Mouse (Mus musculus): ENCODE results near the gene Paox. TPM values are rescaled to one million over a fixed set of nuclear protein-coding genes. Genes with fewer than 3 reads are reported as not detected.
"Not testable (repeated sequence)": the region's sequence is repeated elsewhere in the genome, so short reads cannot be mapped to it uniquely, and the experiment has no call there.

The Paox gene
- polyA plus RNA-seq, 1 experiment from 2014 or later: 18.6 TPM

DNA sequence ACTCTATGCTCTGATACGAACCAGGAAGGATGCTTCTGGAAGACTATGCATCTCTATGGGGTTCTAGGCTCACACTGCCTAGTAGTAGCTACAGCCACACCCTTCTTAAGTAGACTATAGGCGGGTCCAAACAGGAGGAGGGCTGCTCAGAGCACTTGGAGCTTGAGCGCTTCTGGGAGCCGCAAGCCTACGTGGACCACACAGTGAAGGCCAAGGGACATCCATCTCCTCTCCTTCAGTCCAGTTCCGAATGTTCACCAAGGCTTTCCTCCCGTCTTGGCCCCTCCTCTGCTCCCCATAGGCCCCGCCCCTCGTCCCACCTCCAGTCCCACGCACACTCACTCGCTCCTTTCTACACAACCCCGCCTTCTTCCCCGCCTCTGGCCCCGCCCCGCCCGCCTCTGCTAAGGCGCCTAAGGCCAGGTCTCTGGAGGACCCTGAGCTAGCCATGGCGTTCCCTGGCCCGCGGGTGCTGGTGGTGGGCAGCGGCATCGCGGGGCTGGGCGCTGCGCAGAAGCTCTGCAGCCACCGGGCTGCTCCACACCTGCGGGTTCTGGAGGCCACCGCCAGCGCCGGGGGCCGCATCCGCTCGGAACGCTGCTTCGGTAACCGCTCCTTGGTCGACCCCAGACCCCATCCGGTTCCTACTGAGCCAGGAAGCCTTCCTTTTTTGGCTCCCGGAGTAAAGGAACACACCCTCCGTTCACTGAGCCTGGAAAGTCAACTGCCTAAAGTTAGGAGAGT, 9.9 kb downstream of the Paox start:
- peak; percentile 96 for DNase-seq (ENCODE audit: low spot score)
- Histone ChIP-seq H3K27me3 (replicated peaks; ENCODE audit: low read depth, poor library complexity, severe bottlenecking) (no peaks in the 10 kb centered on the region), H3K9me3 (no peaks in the 10 kb centered on the region), H3K27ac (replicated peaks) (peak overlapping the region; percentile 85), H3K4me1 (peaks cover 18% of the 10 kb centered on the region), H3K4me3 (peak overlapping the region; percentile 67), H3K36me3 (replicated peaks) (peaks cover 14% of the 10 kb centered on the region)
- WGBS: 1% methylated on average over 40 of the region's 40 CpGs

DNA sequence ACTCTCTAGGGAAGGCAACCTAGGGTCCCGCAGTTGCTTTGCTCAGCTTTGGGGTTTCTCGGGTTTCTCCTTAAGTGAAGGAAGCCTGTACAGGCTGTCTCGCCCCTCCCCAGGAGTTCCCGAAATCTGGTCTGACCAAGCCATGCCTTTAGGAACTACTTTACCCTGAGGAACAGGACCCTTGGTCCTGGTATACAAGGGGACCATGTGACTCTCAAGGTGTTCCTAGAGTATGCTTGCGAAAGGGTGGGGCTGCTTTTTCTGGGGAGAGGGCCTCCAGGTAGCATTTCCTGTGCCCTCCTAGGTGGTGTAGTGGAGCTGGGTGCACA, 10.4 kb downstream of the Paox start:
- WGBS: 6% methylated on average over 5 of the region's 5 CpGs
- Histone ChIP-seq H3K27ac (replicated peaks) (peak overlapping the region; percentile 85), H3K36me3 (replicated peaks) (peaks cover 20% of the 10 kb centered on the region), H3K9me3 (no peaks in the 10 kb centered on the region), H3K4me3 (peak overlapping the region; percentile 67), H3K27me3 (replicated peaks; ENCODE audit: low read depth, poor library complexity, severe bottlenecking) (no peaks in the 10 kb centered on the region), H3K4me1 (peaks cover 18% of the 10 kb centered on the region)
- DNase-seq (ENCODE audit: low spot score): no peak

DNA sequence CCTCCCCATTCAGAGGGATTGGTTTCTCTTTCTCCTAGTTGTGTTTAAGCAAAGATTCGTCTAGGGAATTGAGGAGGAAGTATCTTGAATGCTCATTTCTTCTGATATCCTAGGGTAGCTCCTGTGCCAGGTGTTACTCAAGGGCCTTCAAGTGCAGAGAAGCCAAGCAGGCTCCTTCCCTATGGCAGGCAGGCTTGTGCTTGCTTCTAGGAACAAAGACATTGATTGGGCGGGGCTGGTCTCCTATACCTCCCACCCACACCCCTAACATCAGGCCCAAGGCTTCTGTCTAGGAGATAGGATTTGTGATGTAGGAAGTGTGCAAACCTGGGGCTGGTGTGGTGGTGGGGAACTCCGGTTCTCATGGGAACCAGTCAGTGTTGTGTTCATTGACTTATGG, 11.3 kb downstream of the Paox start:
- WGBS: 84% methylated on average over 3 of the region's 3 CpGs
- no peak for DNase-seq (ENCODE audit: low spot score)
- H3K27ac ChIP-seq (replicated peaks): no peak overlapping the region
- peak overlapping the region; percentile 17; the same call in 1 of the 2 replicates for H3K4me3 ChIP-seq
- no peaks in the 10 kb centered on the region for H3K27me3 ChIP-seq (replicated peaks; ENCODE audit: low read depth, poor library complexity, severe bottlenecking)
- H3K9me3 ChIP-seq: no peaks in the 10 kb centered on the region
- peaks cover 18% of the 10 kb centered on the region for H3K4me1 ChIP-seq
- H3K36me3 ChIP-seq (replicated peaks): peaks cover 25% of the 10 kb centered on the region

DNA sequence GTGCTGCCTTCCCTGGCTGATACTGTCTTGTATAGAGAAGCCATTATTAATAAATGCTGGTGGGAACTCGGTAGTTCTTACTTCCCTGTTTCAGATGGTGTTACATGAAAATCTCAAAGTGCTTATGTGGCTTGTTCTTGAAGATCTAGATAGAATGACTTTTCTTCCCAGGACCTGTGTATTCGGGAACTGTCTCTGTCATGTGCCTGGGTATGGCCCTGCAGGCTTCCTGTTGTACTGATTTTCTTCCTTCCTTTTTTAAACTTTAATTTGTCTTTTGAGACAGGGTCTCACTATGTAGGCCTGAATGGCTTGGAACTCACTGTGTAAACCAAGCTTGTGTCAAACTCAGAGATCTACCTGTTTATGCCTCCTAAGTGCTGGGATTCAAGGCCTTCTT, 12.3 kb downstream of the Paox start:
- Histone ChIP-seq H3K27ac (replicated peaks) (no peak overlapping the region), H3K4me1 (peaks cover 18% of the 10 kb centered on the region), H3K36me3 (replicated peaks) (peaks cover 25% of the 10 kb centered on the region), H3K27me3 (replicated peaks; ENCODE audit: low read depth, poor library complexity, severe bottlenecking) (no peaks in the 10 kb centered on the region), H3K9me3 (no peaks in the 10 kb centered on the region), H3K4me3 (no peak overlapping the region)
- DNase-seq (ENCODE audit: low spot score): no peak
- 86% methylated on average over 2 of the region's 2 CpGs for WGBS

DNA sequence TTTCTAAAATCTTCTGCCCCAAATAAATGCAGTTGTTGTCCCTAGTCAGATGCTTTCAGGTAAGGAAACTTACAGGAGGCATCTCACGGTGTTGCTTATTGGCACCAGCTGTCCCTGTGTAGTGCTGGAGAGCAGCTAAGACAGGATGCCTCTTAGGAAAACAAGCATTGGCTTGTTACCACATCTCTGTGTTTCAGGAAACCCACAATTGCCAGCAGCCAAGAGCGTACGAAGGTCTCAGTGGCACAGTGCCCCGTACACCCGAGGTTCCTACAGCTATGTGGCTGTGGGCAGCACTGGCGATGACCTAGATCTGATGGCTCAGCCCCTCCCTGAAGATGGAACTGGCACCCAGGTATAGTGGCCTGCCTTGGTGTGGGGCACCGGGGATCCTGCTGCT, 16.6 kb downstream of the Paox start:
- not testable (repeated sequence) for DNase-seq (ENCODE audit: low spot score); H3K27me3 ChIP-seq (replicated peaks; ENCODE audit: low read depth, poor library complexity, severe bottlenecking); H3K27ac ChIP-seq (replicated peaks); H3K9me3 ChIP-seq; H3K4me3 ChIP-seq; H3K4me1 ChIP-seq
- 91% methylated on average over 7 of the region's 7 CpGs for WGBS
- H3K36me3 ChIP-seq (replicated peaks): peaks cover 34% of the 10 kb centered on the region

DNA sequence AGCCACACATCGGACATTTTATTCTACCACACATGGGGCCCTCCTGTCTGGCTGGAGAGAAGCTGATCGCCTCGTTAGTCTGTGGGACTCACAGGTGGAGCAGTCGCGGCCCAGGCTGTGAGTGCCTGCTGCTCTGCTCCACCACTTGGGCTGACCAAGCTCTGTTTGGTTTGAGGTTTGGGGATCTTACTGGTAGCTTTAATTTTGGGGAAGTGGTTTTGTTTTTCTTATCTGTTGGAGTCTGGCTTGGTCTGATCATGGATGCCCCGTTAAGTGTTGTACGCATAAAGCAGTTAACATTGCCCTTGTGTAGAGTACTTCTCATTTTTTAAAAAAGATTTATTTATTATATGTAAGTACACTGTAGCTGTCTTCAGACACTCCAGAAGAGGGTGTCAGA, 18.4 kb downstream of the Paox start:
- not testable (repeated sequence) for H3K27me3 ChIP-seq (replicated peaks; ENCODE audit: low read depth, poor library complexity, severe bottlenecking); H3K4me3 ChIP-seq; H3K9me3 ChIP-seq; DNase-seq (ENCODE audit: low spot score); H3K27ac ChIP-seq (replicated peaks); H3K4me1 ChIP-seq
- peaks cover 34% of the 10 kb centered on the region for H3K36me3 ChIP-seq (replicated peaks)
- WGBS: 93% methylated on average over 7 of the region's 7 CpGs

DNA sequence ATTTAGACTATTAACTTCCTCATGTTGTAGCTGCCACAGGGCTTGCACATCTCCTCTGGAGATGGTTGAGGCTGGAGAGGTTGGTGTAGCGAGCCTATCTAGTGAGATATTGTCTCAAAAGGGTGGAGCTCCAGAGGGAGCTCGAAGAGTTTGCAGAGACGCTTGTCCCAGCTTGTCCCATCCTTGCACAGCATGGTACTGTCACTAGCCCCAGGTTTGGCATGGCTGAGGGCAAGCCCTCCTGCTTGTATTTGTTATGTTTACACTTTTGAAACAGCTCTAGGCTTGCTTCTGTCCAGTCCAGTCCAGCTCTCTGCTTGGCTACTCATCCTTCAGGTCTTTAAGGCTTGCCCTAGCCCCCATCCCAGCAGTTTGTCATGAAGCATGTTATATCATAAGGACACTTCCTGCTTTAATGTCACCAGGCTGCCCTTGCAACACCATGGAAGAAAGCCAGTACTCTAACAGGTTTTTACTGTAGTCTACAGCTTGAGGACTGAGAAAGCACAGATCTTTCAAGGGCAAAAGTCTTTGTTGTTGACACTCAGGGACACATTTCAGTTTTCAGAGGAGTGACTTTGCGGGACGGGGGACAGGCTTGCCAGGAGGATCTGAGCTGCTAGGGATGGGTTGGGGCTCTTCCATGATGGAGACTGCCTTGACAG, 19.6 kb downstream of the Paox start:
- 85% methylated on average over 5 of the region's 5 CpGs for WGBS
- no peak for DNase-seq (ENCODE audit: low spot score)
- Histone ChIP-seq H3K27me3 (replicated peaks; ENCODE audit: low read depth, poor library complexity, severe bottlenecking) (no peaks in the 10 kb centered on the region), H3K27ac (replicated peaks) (no peak overlapping the region), H3K36me3 (replicated peaks) (peaks cover 22% of the 10 kb centered on the region), H3K4me1 (peaks cover 6% of the 10 kb centered on the region), H3K4me3 (no peak overlapping the region), H3K9me3 (no peaks in the 10 kb centered on the region)

DNA sequence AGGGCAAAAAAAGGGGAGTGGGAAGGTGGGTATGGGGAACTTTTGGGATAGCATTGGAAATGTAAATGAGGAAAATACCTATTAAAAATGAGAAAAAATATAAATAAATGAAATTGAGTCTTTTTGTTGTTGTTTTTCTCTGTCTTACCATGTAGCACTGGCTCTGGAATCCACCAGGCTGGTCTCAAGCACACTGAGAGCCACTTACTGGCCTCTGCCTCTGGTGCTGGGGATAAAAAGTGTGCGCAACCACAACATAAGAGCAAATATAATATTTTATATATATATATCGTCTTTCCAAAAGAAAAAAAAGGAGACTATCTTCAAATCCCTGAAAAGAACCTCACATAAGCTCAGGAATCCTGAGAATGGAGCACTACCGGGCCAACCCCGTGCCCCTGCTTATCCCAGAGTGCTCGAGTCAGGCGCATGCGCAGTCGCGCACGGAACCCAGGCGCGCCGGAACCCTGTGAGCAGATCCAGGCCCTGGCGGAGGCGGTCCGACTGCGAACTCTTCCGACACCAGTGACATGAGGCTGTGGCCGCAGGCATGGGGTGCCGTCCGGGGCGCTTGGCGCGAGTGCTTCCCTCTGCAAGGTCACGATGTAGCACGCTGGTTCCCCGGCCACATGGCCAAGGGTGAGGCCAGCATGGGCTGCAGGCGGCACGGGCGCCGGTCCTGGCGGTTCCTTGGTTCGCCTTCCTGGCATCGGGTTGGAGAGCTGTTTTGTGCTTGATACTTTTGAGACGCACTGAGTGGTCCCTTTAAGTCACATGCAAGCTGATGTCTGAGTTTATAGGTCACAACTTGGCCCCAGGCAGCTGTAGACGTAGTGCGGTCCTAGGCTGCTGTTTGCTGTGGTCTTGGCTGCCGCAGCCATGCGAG, 21.8 kb downstream of the Paox start, which contains the start of gene Mtg1:
Gene Mtg1 (plus strand): TSS at position 430 of the 886 bp plus-strand sequence.
- Histone ChIP-seq H3K9me3 (no peaks in the 10 kb centered on the region), H3K27me3 (replicated peaks; ENCODE audit: low read depth, poor library complexity, severe bottlenecking) (no peaks in the 10 kb centered on the region), H3K27ac (replicated peaks) (peak within 1 kb of the TSS; percentile 93), H3K4me1 (peaks cover 6% of the 10 kb centered on the region), H3K36me3 (replicated peaks) (peaks cover 10% of the 10 kb centered on the region; the same call in 1 of the 2 replicates), H3K4me3 (peak within 1 kb of the TSS; percentile 93)
- 2% methylated on average over 39 of the region's 39 CpGs for WGBS
- peak; percentile 96 for DNase-seq (ENCODE audit: low spot score)

DNA sequence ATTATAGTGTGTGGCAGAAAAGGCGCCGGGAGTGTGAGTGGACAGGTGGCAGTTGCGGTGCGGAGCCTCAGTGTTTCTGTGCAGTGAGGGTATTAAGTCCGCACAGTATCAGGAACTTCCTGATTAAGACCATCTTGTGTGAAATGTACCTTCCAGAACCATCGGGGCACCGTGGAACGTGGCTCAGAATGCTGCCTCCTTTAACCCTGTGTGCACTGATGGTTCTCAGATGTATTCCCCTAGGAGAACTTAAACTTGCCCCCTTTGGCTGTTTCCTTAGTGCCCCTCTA, 22.4 kb downstream of the Paox start:
- Histone ChIP-seq H3K36me3 (replicated peaks) (peaks cover 10% of the 10 kb centered on the region; the same call in 1 of the 2 replicates), H3K4me3 (peak overlapping the region; percentile 93), H3K9me3 (no peaks in the 10 kb centered on the region), H3K4me1 (peaks cover 6% of the 10 kb centered on the region), H3K27me3 (replicated peaks; ENCODE audit: low read depth, poor library complexity, severe bottlenecking) (no peaks in the 10 kb centered on the region), H3K27ac (replicated peaks) (peak overlapping the region; percentile 93)
- WGBS: 2% methylated on average over 8 of the region's 8 CpGs
- no peak for DNase-seq (ENCODE audit: low spot score)

DNA sequence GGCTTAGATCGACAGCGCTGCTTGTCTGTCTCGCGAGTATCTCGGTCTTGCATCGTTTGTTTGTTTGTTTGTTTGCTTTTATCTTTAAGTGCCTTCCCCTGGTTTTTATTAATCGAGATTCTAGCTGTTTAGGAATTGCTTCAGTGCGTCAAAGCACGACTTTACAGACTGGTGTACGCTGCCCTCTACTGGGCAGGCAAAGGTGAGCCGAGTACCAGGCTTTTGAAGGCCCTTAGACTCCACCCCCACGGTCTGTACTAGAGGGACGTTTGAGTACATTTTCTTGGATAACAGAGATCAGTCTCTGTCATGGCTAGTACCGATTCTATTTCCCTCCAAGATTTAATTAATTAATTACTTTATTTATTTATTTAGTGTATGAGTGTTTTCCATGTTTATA, 25.8 kb downstream of the Paox start:
- no peaks in the 10 kb centered on the region for H3K9me3 ChIP-seq
- no peak overlapping the region for H3K4me3 ChIP-seq
- H3K4me1 ChIP-seq: peaks cover 6% of the 10 kb centered on the region
- H3K36me3 ChIP-seq (replicated peaks): no peaks in the 10 kb centered on the region
- 7% methylated on average over 14 of the region's 14 CpGs for WGBS
- no peak overlapping the region for H3K27ac ChIP-seq (replicated peaks)
- no peaks in the 10 kb centered on the region for H3K27me3 ChIP-seq (replicated peaks; ENCODE audit: low read depth, poor library complexity, severe bottlenecking)
- peak; percentile 66 for DNase-seq (ENCODE audit: low spot score)

DNA sequence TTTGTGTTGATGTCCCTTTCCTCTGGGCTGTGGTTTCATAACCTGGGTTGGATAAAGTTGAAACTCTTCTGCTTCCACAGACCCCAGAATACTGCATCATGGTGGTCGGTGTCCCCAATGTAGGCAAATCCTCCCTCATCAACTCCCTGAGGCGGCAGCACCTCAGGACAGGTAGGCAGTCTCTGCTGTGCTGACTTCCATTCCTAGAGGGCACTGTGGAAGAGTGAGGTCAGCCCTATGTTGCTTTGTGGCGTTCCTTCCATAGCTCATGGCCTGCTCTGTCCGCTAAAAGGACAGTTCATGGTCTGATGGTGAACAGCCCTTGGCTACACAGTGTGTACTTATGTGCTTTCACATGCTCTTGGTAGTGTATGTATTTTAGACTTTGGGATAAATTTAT, 29.0 kb downstream of the Paox start:
- Histone ChIP-seq H3K4me1 (no peaks in the 10 kb centered on the region), H3K27ac (replicated peaks) (no peak overlapping the region), H3K4me3 (no peak overlapping the region), H3K27me3 (replicated peaks; ENCODE audit: low read depth, poor library complexity, severe bottlenecking) (no peaks in the 10 kb centered on the region), H3K9me3 (no peaks in the 10 kb centered on the region), H3K36me3 (replicated peaks) (peaks cover 6% of the 10 kb centered on the region)
- WGBS: 84% methylated on average over 4 of the region's 4 CpGs
- DNase-seq (ENCODE audit: low spot score): no peak

DNA sequence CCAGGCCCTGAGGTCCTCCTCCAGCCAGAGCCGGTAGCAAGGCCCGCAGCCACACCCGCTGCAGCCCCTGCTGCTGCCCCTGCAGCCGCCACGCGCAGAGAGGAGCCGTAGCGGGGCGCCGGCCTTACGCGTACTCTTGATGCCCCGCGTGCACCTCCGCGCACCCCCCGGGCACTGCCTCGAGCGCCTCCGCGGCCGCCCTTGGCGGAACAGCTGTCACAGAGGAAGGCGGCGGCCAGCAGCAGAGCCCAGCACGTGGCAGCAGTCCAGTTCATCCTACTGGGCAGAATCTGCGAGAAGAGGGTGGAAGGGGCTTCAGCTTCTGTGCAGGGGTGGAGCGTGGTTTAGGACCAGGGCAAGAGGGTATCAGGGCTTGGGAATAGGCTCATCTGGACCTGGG, 37.8 kb downstream of the Paox start:
- peaks cover 19% of the 10 kb centered on the region for H3K4me1 ChIP-seq
- H3K4me3 ChIP-seq: peak overlapping the region; percentile 53
- DNase-seq (ENCODE audit: low spot score): peak; percentile 49
- no peak overlapping the region; the same call in 1 of the 2 replicates for H3K27ac ChIP-seq (replicated peaks)
- H3K36me3 ChIP-seq (replicated peaks): no peaks in the 10 kb centered on the region
- H3K27me3 ChIP-seq (replicated peaks; ENCODE audit: low read depth, poor library complexity, severe bottlenecking): peaks cover 62% of the 10 kb centered on the region
- no peaks in the 10 kb centered on the region for H3K9me3 ChIP-seq
- WGBS: 6% methylated on average over 28 of the region's 28 CpGs

All from embryonic facial prominence, embryonic 10.5 days (tissue).